Mouse (Mus musculus) fibroblast of lung, adult 2 months (primary cell): ENCODE results near the gene Thsd7a.

Experiments used
- DNase-seq: peaks from one replicate; pipeline ENCODE4 v3.0.0-alpha.2; 2011; ENCODE audit warnings: low read depth

Gene Thsd7a

DNA sequence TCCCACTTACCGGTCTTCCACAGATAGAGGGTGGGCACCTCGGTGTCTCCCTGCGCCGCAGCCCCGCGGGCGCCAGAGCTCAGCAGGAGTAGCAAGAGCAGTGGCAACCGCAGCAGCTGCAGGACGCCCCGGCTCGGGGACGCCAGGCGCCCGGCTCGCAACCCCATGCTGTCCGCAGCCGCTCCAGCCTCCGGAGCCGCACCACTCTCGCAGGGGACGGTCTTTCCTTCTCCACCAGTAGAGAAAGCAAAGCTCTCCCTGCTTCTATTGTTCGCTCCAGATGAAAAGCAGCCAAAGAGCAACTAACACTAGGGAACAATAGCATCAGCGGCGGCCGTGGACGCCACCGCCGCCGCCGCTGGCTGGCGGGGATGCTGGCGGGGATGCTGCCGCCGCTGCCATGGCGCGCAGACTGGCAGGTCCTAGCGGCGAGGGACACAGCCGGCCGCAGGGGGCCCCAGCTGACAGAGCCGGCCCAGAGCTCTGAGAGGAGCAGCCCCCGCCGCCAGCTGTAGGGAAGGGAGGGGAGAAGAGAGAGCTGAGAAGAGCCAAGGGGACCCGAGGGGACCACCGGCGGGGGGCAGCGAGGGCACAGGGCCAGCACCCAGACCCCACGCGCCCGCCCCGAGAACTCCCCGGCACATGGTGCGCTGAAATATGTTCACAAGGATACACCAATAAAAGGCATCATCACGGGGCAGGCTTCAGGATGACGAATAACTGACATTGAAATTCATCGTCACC lies at the start of gene Thsd7a:
TSS of gene Thsd7a (minus strand) at position 624 of the 744 bp plus-strand sequence.
- no peak for DNase-seq

- no peak for DNase-seq
Measured at GRCm38 (mm10) chr6:12787129-12787528, 37.9 kb upstream of the Thsd7a start.

- no peak for DNase-seq
Measured at GRCm38 (mm10) chr6:12786378-12786982, 37.3 kb upstream of the Thsd7a start.

DNA sequence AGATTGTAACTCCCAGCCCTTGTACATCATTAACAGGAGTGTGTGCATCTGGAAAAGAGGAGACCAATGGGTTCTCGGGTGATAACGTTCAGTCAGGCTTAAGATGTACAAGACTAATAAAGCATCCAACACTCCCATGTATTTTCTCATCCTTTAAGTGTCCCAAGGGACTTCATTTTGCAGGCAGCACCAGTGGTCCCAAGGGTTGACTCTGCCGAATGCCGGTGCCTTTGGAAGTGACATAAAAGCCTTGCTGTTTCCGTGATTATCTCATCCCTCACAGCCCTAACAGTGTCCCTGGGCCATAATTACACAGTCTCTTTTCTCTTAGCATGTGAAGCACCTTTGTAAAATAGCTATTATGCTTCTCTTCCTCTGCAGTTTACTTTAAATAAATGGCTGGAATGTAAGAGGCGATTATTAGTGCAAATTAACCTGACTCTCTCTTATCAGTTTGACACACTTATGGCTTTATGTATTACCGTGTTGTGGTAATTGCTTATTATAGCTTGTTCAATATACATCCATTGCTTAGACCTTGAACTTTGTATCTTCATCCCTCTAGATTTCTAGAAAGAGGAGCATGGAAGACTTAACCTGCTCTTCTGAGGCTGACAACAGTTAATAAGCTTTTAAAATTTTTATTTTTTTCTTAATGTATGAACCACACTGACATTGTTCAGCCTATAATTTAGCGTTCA lies 35.9 kb upstream of the Thsd7a start:
- no peak for DNase-seq

GRCm38 (mm10) chr6:12772799-12773198 lies 23.6 kb upstream of the Thsd7a start:
- no peak for DNase-seq

DNA sequence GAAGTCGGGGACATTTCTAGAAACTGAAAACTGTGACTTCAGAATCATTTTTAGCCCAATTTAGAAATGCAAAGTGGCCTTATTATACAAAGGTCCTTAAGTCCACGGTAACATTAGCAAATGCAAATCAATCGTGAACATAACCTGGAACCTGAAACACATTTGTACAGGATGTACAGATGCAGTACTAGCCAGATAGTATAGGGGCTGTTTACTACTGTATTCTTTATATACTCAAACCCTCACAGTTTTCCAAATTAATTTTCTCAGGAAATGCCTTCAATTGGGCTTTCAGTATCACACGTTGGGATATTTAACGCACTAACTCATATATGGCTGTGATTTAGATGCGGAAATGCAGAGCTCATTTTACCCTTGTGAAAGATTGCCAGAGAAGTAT lies 16.0 kb upstream of the Thsd7a start:
- DNase-seq, result no peak

DNA sequence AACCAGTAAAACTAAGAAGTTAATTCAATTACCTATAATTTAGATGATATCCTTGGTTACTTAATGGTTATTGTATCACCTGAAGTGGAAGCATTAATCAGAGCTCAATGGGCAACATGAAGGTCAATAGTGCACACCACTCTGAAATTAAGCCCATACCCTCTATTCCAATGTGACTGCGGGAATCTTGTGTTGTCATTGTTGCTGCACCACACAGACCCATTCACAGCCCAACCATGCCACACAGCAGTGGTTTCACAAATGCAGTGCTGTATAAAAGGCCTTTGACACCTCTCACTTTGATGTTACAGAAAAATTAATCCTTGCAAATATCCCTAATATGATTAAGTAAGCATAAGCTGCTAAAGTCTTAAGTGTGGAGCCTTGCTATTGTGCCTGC lies 15.4 kb upstream of the Thsd7a start:
- no peak for DNase-seq

DNA sequence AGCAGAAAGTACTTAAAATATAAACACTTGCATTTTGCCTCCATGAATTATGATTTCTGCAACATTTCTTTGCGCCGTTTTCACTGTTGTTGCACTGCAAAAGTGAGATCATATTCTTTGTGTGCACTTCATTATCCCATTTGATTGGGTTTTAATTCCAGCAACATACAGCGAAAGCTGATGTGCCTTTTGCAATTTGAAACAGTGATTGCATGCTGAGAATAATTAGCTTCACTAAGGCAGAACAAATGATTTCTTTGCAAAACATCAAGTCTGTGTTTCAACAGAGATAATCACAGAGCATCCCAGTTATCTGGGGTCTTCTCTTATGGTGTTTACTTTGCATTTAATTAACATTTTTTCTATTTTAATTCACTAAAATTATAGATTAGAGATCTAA lies 14.6 kb upstream of the Thsd7a start:
- DNase-seq, result no peak

GRCm38 (mm10) chr6:12759328-12760193 lies 10.4 kb upstream of the Thsd7a start:
- no peak for DNase-seq

- DNase-seq, result no peak
Measured at GRCm38 (mm10) chr6:12752297-12752696, 3.1 kb upstream of the Thsd7a start.

DNA sequence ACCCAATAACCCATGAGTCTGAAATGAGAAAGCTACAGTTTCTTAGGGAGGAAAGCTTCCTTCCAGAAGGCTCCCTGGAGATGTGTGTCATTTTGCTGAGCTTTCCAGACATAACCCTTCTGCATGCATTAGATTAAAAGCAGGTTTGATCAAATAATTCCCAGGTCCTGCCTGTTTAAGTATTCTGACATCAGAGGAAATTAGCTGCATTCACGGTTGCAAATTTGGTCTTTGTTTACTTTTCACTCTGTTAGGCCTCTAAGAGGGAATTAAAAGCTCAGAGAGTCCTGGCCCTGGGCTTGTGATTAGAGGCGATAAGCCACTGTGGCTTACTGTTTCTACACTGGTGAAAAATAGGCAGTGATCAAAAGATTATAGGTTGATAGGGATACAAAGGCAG lies 1.2 kb upstream of the Thsd7a start:
- no peak for DNase-seq

DNA sequence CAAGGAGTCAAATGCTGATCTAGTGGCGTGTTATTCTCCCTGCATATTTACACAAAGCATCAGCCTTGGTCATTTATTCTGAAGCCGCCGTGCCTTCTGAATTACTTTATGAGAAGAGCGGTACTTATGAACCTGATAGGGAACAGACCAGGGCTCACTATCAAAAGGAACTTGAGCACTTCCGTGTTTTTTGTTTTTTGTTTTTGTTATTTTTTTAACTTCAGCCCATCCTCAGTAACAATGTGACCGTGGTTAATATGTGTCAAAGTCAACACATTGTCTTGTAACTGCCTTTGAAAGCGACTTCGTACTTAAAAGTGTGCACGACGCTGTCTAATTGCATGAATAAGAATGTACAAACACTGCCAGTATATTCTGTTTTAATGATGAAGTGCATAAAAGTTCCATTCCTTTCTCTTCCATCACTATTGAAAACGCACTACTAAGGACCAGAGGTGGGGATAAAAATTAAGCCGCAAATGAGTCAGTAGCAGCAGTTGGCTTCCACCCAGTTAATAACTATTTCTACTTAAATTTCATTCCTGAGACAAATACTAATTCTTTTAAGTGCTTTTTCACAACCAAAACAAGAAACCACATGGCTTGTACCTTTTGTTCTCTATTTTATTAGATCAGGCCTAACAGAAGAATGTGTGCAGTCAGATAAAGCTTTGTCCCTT lies 461 bp upstream of the Thsd7a start:
- no peak for DNase-seq

- peak; percentile 15 for DNase-seq
Measured at GRCm38 (mm10) chr6:12748454-12748786, 790 bp downstream of the Thsd7a start.

DNA sequence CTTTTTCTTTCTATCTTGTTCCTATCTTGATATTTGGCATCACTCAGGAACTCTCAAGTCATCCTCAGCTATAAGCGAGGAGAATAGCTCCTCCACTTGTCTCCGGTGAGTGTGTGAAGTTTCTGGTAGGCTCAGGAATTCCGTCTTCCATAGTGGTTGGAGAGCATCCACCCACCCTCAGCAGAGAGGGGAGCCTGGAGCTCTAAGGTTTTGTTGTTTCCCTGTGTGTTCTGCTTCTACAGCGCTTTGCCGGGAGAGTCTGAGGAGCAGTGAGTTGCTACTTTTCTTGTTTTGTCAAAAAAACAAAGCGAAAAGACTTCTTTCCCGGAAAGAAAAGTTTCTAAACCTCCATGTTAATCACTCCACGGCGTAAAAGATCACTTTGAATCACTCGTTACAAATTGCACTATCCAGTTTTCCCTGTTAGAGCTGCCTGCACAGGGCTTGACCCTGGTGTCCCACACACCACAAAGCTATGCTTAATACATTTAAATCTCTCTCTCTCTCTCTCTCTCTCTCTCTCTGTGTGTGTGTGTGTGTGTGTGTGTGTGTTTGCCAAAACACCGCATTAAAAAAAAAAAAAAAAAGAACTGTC lies 1.3 kb downstream of the Thsd7a start:
- no peak for DNase-seq

DNA sequence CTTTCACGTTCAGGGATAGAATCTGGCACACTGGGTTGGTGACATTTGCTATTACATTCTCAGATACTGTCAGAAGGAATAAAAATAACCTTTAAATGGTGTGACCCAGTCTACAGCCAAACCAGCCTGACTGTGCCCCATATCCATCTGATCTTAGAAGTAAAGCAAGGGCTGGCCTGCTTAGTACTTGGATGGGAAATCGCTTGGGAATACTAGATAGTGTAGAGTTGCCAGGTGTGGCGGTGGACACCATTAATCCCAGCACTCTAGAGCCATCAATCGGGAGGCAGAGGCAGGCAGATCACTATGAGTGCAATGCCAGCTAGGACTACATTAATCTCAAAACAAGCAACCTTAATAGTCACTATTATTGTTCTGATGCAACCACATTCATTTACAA lies 6.4 kb downstream of the Thsd7a start:
- no peak for DNase-seq

- no peak for DNase-seq
Measured at GRCm38 (mm10) chr6:12733924-12734323, 15.3 kb downstream of the Thsd7a start.

DNA sequence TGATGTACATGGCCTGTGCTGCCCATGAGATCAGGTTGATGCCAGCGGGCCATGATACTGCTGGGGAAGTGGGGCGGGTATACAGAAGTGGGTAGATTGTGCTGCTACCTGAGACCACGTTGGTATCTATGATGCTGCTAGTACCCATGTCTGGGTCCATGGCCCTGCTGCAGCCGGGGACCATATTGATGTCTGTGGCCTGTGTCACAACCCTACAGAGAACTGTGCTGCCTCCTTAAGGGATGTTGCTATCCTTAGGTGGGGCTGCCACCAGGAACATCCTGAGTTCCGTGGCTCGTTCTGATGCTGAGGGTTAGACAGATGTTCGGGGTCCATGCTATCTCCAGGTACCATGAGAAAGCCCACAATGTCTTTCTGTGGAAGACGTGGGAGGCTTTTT lies 33.1 kb downstream of the Thsd7a start:
- DNase-seq, result no peak

DNA sequence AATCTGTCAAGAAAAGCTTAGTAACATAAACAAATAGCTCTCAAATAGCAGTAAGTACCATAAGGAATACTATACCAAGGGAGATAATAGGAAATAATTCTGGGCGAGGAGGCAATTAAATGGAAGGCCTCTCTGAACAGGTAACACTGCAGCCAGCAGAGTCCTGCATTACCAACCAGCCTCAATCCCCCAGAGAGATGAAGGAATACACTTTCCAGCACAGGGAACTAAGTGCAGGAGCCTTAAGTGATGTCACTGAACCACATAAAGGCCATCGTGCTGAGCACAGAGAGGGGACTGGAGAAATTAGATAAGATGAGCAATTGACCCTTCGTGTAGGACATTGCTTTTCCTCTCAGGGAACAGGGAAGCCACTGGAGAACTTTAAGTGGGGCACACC lies 36.6 kb downstream of the Thsd7a start:
- DNase-seq, result no peak

DNA sequence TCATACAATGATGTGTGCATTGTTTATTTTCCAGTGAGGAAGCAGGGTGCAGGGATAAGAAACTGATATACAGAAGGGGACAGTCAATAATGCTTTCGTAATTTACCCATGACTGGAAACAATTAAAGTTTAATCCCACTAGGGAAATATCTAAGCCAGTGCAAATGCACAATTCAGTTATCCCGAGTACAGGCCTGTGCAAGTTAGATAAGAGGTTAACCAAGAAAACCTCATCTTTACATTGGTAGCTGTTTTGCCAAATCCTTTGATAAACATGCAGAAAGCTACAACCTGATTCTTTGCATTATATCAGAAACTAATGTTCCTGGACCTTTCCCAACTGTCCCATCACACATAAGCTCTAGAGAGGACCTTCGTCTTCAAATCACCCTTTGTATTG lies 46.3 kb downstream of the Thsd7a start:
- DNase-seq, result no peak

DNA sequence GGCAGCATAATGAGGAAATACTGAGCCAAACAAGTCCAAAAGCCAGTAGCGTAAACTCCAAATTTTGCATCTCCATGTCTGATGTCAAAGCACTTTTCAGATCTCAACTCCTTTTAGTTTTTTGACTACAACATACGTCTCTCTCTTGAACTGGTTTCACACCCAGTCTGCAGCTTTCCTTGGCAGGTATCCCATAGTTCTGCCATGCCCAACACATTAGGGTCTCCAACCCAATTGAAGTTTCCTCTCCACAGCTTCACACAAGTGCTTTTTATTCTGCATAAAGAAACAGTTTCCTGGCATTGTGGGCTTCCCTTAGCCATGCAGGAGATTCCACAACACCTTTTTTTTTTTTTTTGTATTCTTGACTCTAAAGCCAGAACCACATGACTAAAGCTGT lies 50.1 kb downstream of the Thsd7a start:
- no peak for DNase-seq

GRCm38 (mm10) chr6:12693689-12694088 lies 55.5 kb downstream of the Thsd7a start:
- DNase-seq, result no peak

- no peak for DNase-seq
Measured at GRCm38 (mm10) chr6:12693239-12693638, 56.0 kb downstream of the Thsd7a start.
